Mouse (Mus musculus): Measurements from ENCODE around the gene Man2a1.

GRCm38 (mm10) chr17:64703649-64704230 is 103.2 kb downstream of the Man2a1 start:
- TF ChIP-seq CTCF (IDR thresholded peaks at IDR 0.05; ENCODE audit: control insufficient read depth, insufficient read depth, insufficient read length) (no peak), FOSL1 (IDR thresholded peaks at IDR 0.05; ENCODE audit: insufficient read depth, low read length, poor library complexity, severe bottlenecking) (no peak), USF1 (IDR thresholded peaks at IDR 0.05; ENCODE audit: low read depth) (no peak), MYOD1 (IDR thresholded peaks at IDR 0.05; ENCODE audit: control insufficient read depth, insufficient read length, low read depth) (no peak), CEBPB (IDR thresholded peaks at IDR 0.05; ENCODE audit: low read depth) (no peak)

All from C2C12 (cell line).